Mouse (Mus musculus) CH12.LX (cell line): ENCODE measurements at regions not wholly inside any gene's neighbourhood (a gene's known extent, or its start where the extent isn't known, plus 50 kb on each side); places are given as distances from the start of the nearest gene placed in this dataset.

Experiments used
- DNase-seq: peaks from one replicate; pipeline ENCODE4 v3.0.0-alpha.2; 2013; ENCODE audit errors: extremely low read depth
- H3K27ac ChIP-seq: 2 replicates; pipeline ENCODE4 v1.5.1; 2012; ENCODE audit warnings: low read depth, mild to moderate bottlenecking, control low read depth, moderate library complexity; ENCODE audit not compliant: insufficient read depth
- H3K27me3 ChIP-seq: replicated peaks from 2 replicates; pipeline ENCODE3; 2012; ENCODE audit warnings: inconsistent platforms
- H3K36me3 ChIP-seq, 2 experiments: replicated peaks in 1 of 2; 2 replicates each; pipeline versions ENCODE3 to v1.6.1; 2012; ENCODE audit warnings: inconsistent platforms in 1 of 2, low read length in 1 of 2, mild to moderate bottlenecking in 1 of 2, mixed read lengths in 1 of 2, moderate library complexity in 1 of 2; ENCODE audit not compliant: control insufficient read depth in 1 of 2, insufficient read depth in 1 of 2
- H3K4me1 ChIP-seq, 2 experiments: 2 replicates each; pipeline ENCODE4 v1.6.1; 2012; ENCODE audit warnings: inconsistent platforms in 1 of 2, moderate library complexity in 1 of 2; ENCODE audit not compliant: insufficient read depth in 2 of 2, control insufficient read depth in 1 of 2
- H3K4me2 ChIP-seq: 2 replicates; pipeline ENCODE4 v1.6.1; 2012; ENCODE audit warnings: low read depth, mild to moderate bottlenecking, control low read depth; ENCODE audit not compliant: poor library complexity, insufficient read depth, severe bottlenecking
- H3K4me3 ChIP-seq, 3 experiments: fragments of 150-350 bp in 1 of 3; sonication (generic) in 1 of 3; replicated peaks in 1 of 3; 2 replicates each; pipeline versions ENCODE3 to v1.5.1; 2011 to 2012; ENCODE audit warnings: low read depth in 2 of 3, low read length in 2 of 3, mild to moderate bottlenecking in 2 of 3, moderate library complexity in 2 of 3, control low read depth in 1 of 3, improper control_type of control experiment in 1 of 3, inconsistent platforms in 1 of 3, mixed read lengths in 1 of 3; ENCODE audit not compliant: poor library complexity in 1 of 3
- H3K79me2 ChIP-seq: replicated peaks from 2 replicates; pipeline ENCODE4 v1.6.1; 2012; ENCODE audit warnings: mild to moderate bottlenecking, moderate library complexity; ENCODE audit not compliant: control insufficient read depth, poor library complexity, insufficient read depth, severe bottlenecking; ENCODE audit errors: extremely low read depth
- H3K9ac ChIP-seq: 2 replicates; pipeline ENCODE4 v1.6.1; 2012; ENCODE audit warnings: low read depth, mild to moderate bottlenecking, control low read depth, moderate library complexity; ENCODE audit not compliant: insufficient read depth
- H3K9me3 ChIP-seq: replicated peaks from 2 replicates; pipeline ENCODE3; 2012; ENCODE audit warnings: low read length, inconsistent platforms, mixed read lengths
- BHLHE40 ChIP-seq: IDR thresholded peaks from 2 replicates; pipeline ENCODE4 v1.6.1; 2011; ENCODE audit warnings: mild to moderate bottlenecking, low read depth, low read length, improper control_type of control experiment
- CHD2 ChIP-seq: IDR thresholded peaks from 2 replicates; pipeline ENCODE4 v1.6.1; 2011; ENCODE audit warnings: low read length, improper control_type of control experiment
- ELF1 ChIP-seq: IDR thresholded peaks from 2 replicates; pipeline ENCODE4 v1.6.1; 2014; ENCODE audit warnings: low read depth, mild to moderate bottlenecking, inconsistent platforms, low read length, improper control_type of control experiment
- GABPA ChIP-seq: IDR thresholded peaks from 2 replicates; pipeline ENCODE4 v1.6.1; 2012; ENCODE audit warnings: low read depth, low read length, improper control_type of control experiment, inconsistent platforms; ENCODE audit not compliant: insufficient replicate concordance
- HCFC1 ChIP-seq: IDR thresholded peaks from 2 replicates; pipeline ENCODE4 v1.6.1; 2012; ENCODE audit warnings: low read depth, mild to moderate bottlenecking, inconsistent platforms, low read length, improper control_type of control experiment
- JUN ChIP-seq: IDR thresholded peaks from 2 replicates; pipeline ENCODE4 v1.6.1; 2011; ENCODE audit warnings: low read depth, mild to moderate bottlenecking, low read length, improper control_type of control experiment, moderate library complexity; ENCODE audit not compliant: insufficient read depth
- JUND ChIP-seq: conservative IDR thresholded peaks from 2 replicates; pipeline ENCODE4 v1.6.1; 2011; ENCODE audit warnings: low read depth, low read length, improper control_type of control experiment
- MAFK ChIP-seq: IDR thresholded peaks from 2 replicates; pipeline ENCODE4 v1.6.1; 2011; ENCODE audit warnings: low read length, improper control_type of control experiment; ENCODE audit not compliant: insufficient replicate concordance
- MAZ ChIP-seq: IDR thresholded peaks from 2 replicates; pipeline ENCODE4 v1.6.1; 2012; ENCODE audit warnings: low read depth, mild to moderate bottlenecking, inconsistent platforms, low read length, improper control_type of control experiment, moderate library complexity
- MXI1 ChIP-seq: IDR thresholded peaks from 2 replicates; pipeline ENCODE4 v1.6.1; 2011; ENCODE audit warnings: mild to moderate bottlenecking, low read depth, low read length, improper control_type of control experiment
- NRF1 ChIP-seq: IDR thresholded peaks from 2 replicates; pipeline ENCODE4 v1.6.1; 2014; ENCODE audit warnings: low read depth, mild to moderate bottlenecking, inconsistent platforms, low read length, improper control_type of control experiment, moderate library complexity
- POLR2AphosphoS2 ChIP-seq: IDR thresholded peaks from 2 replicates; pipeline ENCODE4 v1.6.1; 2011; ENCODE audit warnings: low read depth, low read length, improper control_type of control experiment
- RAD21 ChIP-seq: IDR thresholded peaks from 2 replicates; pipeline ENCODE4 v1.6.1; 2011; ENCODE audit warnings: low read depth, mild to moderate bottlenecking, low read length, improper control_type of control experiment, moderate library complexity
- RCOR1 ChIP-seq: conservative IDR thresholded peaks from 2 replicates; pipeline ENCODE4 v1.6.1; 2012; ENCODE audit warnings: low read depth, mild to moderate bottlenecking, inconsistent platforms, low read length, improper control_type of control experiment
- SMC3 ChIP-seq: IDR thresholded peaks from 2 replicates; pipeline ENCODE4 v1.6.1; 2011; ENCODE audit warnings: low read depth, low read length, improper control_type of control experiment
- TCF12 ChIP-seq: IDR thresholded peaks from 2 replicates; pipeline ENCODE4 v1.6.1; 2014; ENCODE audit warnings: low read depth, mild to moderate bottlenecking, inconsistent platforms, low read length, improper control_type of control experiment
- USF1 ChIP-seq: IDR thresholded peaks from 2 replicates; pipeline ENCODE4 v1.6.1; 2014; ENCODE audit warnings: low read depth, mild to moderate bottlenecking, inconsistent platforms, low read length, improper control_type of control experiment
- ZKSCAN1 ChIP-seq: IDR thresholded peaks from 2 replicates; pipeline ENCODE4 v1.6.1; 2012; ENCODE audit warnings: low read depth, inconsistent platforms, low read length, improper control_type of control experiment, borderline replicate concordance
- ZMIZ1 ChIP-seq: IDR thresholded peaks from 2 replicates; pipeline ENCODE4 v1.6.1; 2012; ENCODE audit warnings: low read depth, mild to moderate bottlenecking, inconsistent platforms, low read length, improper control_type of control experiment
- ZNF384 ChIP-seq: IDR thresholded peaks from 2 replicates; pipeline ENCODE4 v1.6.1; 2012; ENCODE audit warnings: low read depth, low read length, improper control_type of control experiment, inconsistent platforms
- dilution Hi-C: fragments of 300-500 bp; cut with MboI; formaldehyde crosslinking; loops from 2 replicates; pipeline ENCODE4 v1.14.3; 2020; ENCODE audit warnings: low sequenced_read_pairs; ENCODE audit not compliant: extremely low pct_unique_long_range_greater_than_20kb, extremely low pct_ligation_motif_present
- in situ Hi-C: fragments of 300-500 bp; cut with MboI; formaldehyde crosslinking; loops from 3 replicates; pipeline ENCODE4 v1.14.3; 2019; ENCODE audit warnings: low sequenced_read_pairs, low pct_ligation_motif_present, low pct_unique_long_range_greater_than_20kb, mixed read lengths

- no peak overlapping the region for H3K9ac ChIP-seq
- in situ Hi-C loops (no loop called here), dilution Hi-C loops (no loop called here)
- H3K9me3 ChIP-seq, result peaks cover 35% of the 10 kb centered on the region
- no peak overlapping the region for H3K27ac ChIP-seq
- H3K27me3 ChIP-seq, result no peaks in the 10 kb centered on the region
- H3K36me3 ChIP-seq, result no peaks in the 10 kb centered on the region
- no peaks in the 10 kb centered on the region for H3K4me1 ChIP-seq
- no peak for TF ChIP-seq TCF12
- no peak for TF ChIP-seq GABPA
- TF ChIP-seq NRF1, result no peak
- TF ChIP-seq MAZ, result no peak
- TF ChIP-seq ZKSCAN1, result no peak
- no peak for TF ChIP-seq USF1
- TF ChIP-seq JUND, result no peak
- no peak for TF ChIP-seq BHLHE40
- TF ChIP-seq RAD21, result no peak
- no peak for TF ChIP-seq SMC3
- no peak for TF ChIP-seq ZMIZ1
- no peak for TF ChIP-seq HCFC1
- no peak for DNase-seq
- H3K79me2 ChIP-seq, result no peaks in the 10 kb centered on the region
- no peak overlapping the region for H3K4me3 ChIP-seq
- H3K4me2 ChIP-seq, result no peak overlapping the region
These were observed 1332.8 kb upstream of the Tenm2 start for GRCm38 (mm10) chr11:38568515-38568914.

GRCm38 (mm10) chr11:38543893-38544292, 1308.1 kb upstream of the Tenm2 start:
- Histone ChIP-seq H3K27ac (no peak overlapping the region), H3K9ac (no peak overlapping the region), H3K4me2 (no peak overlapping the region), H3K79me2 (no peaks in the 10 kb centered on the region), H3K36me3 (no peaks in the 10 kb centered on the region), H3K27me3 (no peaks in the 10 kb centered on the region), H3K4me3 (no peak overlapping the region), H3K4me1 (no peaks in the 10 kb centered on the region), H3K9me3 (peaks cover 41% of the 10 kb centered on the region)
- dilution Hi-C loops (no loop called here), in situ Hi-C loops (no loop called here)
- TF ChIP-seq CHD2, result no peak
- TF ChIP-seq SMC3, result no peak
- no peak for TF ChIP-seq MXI1
- no peak for TF ChIP-seq RCOR1
- TF ChIP-seq ELF1, result no peak
- TF ChIP-seq MAFK, result no peak
- TF ChIP-seq ZNF384, result no peak
- TF ChIP-seq JUN, result no peak
- no peak for TF ChIP-seq BHLHE40
- TF ChIP-seq POLR2AphosphoS2, result no peak
- no peak for TF ChIP-seq GABPA
- DNase-seq, result no peak
